Mouse (Mus musculus): ENCODE measurements around the gene Cope.

- no peak for TF ChIP-seq CTCF (conservative IDR thresholded peaks at IDR 0.05; ENCODE audit: low read length)
- TF ChIP-seq NANOG (IDR thresholded peaks at IDR 0.05; ENCODE audit: borderline replicate concordance, low read length): no peak
- TF ChIP-seq POU5F1 (IDR thresholded peaks at IDR 0.05; ENCODE audit: borderline replicate concordance, low read length): no peak
These were observed 18.9 kb upstream of the Cope start for GRCm38 (mm10) chr8:70283136-70284077.
